Mouse (Mus musculus) ES-E14 (cell line): ENCODE data around the gene Nipal1.
A peak's percentile ranks its signal among the peaks of the same experiment; 100 is the strongest.

Source experiments
- CHD2 ChIP-seq: IDR thresholded peaks from 2 replicates; pipeline ENCODE4 v1.6.1; 2014; ENCODE audit warnings: mild to moderate bottlenecking, low read depth, low read length, inconsistent platforms
- MAFK ChIP-seq: IDR thresholded peaks from 2 replicates; pipeline ENCODE4 v1.6.1; 2014; ENCODE audit warnings: mild to moderate bottlenecking, low read depth, low read length, inconsistent platforms; ENCODE audit not compliant: insufficient read depth
- ZC3H11A ChIP-seq: IDR thresholded peaks from 2 replicates; pipeline ENCODE4 v1.6.1; 2012; ENCODE audit warnings: low read depth, mild to moderate bottlenecking, inconsistent platforms, low read length, borderline replicate concordance
- ZNF384 ChIP-seq: IDR thresholded peaks from 2 replicates; pipeline ENCODE4 v1.6.1; 2012; ENCODE audit warnings: low read depth, low read length, inconsistent platforms

- TF ChIP-seq CHD2 (no peak), MAFK (no peak), ZC3H11A (peak; percentile 78; the same call in 1 of the 2 replicates), ZNF384 (no peak)
These were observed 63.1 kb downstream of the Nipal1 start for GRCm38 (mm10) chr5:72710572-72711278.
